Mouse (Mus musculus): ENCODE measurements around the gene C530008M17Rik.

- TF ChIP-seq GATA1 (IDR thresholded peaks at IDR 0.05; ENCODE audit: borderline replicate concordance, low read length) (no peak), FLI1 (IDR thresholded peaks at IDR 0.05; ENCODE audit: low read length) (no peak)
Observed at GRCm38 (mm10) chr5:76763148-76763701, 106.9 kb downstream of the C530008M17Rik start.
